Mouse (Mus musculus) CH12.LX (cell line): ENCODE measurements around the gene Patj.

Source experiments
- CTCF ChIP-seq, 2 experiments: IDR thresholded peaks in 1 of 2; conservative IDR thresholded peaks in 1 of 2; 2 replicates each; pipeline ENCODE4 v1.5.1; 2011 to 2012; ENCODE audit warnings: low read depth in 2 of 2, low read length in 2 of 2, improper control_type of control experiment in 1 of 2, inconsistent platforms in 1 of 2, mild to moderate bottlenecking in 1 of 2, moderate library complexity in 1 of 2
- E2F4 ChIP-seq: IDR thresholded peaks from 2 replicates; pipeline ENCODE4 v1.6.1; 2011; ENCODE audit warnings: low read depth, low read length, improper control_type of control experiment; ENCODE audit not compliant: insufficient replicate concordance
- EP300 ChIP-seq: IDR thresholded peaks from 2 replicates; pipeline ENCODE4 v1.6.1; 2011; ENCODE audit warnings: low read length, improper control_type of control experiment
- MAX ChIP-seq: IDR thresholded peaks from 2 replicates; pipeline ENCODE4 v1.6.1; 2011; ENCODE audit warnings: low read length, improper control_type of control experiment
- MAZ ChIP-seq: IDR thresholded peaks from 2 replicates; pipeline ENCODE4 v1.6.1; 2012; ENCODE audit warnings: low read depth, mild to moderate bottlenecking, inconsistent platforms, low read length, improper control_type of control experiment, moderate library complexity
- MXI1 ChIP-seq: IDR thresholded peaks from 2 replicates; pipeline ENCODE4 v1.6.1; 2011; ENCODE audit warnings: mild to moderate bottlenecking, low read depth, low read length, improper control_type of control experiment
- MYC ChIP-seq: IDR thresholded peaks from 2 replicates; pipeline ENCODE4 v1.6.1; 2011; ENCODE audit warnings: low read depth, mild to moderate bottlenecking, improper control_type of control experiment, low read length
- POLR2A ChIP-seq: IDR thresholded peaks from 2 replicates; pipeline ENCODE4 v1.6.1; 2011; ENCODE audit warnings: low read depth, mild to moderate bottlenecking, improper control_type of control experiment, low read length
- RCOR1 ChIP-seq: conservative IDR thresholded peaks from 2 replicates; pipeline ENCODE4 v1.6.1; 2012; ENCODE audit warnings: low read depth, mild to moderate bottlenecking, inconsistent platforms, low read length, improper control_type of control experiment
- USF1 ChIP-seq: IDR thresholded peaks from 2 replicates; pipeline ENCODE4 v1.6.1; 2014; ENCODE audit warnings: low read depth, mild to moderate bottlenecking, inconsistent platforms, low read length, improper control_type of control experiment
- USF2 ChIP-seq: conservative IDR thresholded peaks from 2 replicates; pipeline ENCODE4 v1.6.1; 2011; ENCODE audit warnings: low read depth, low read length, improper control_type of control experiment

GRCm38 (mm10) chr4:98511964-98512743, 116.6 kb downstream of the Patj start:
- TF ChIP-seq MAZ: no peak
- TF ChIP-seq CTCF (conservative IDR thresholded peaks at IDR 0.05 in 1 of 2, IDR thresholded peaks at IDR 0.05 in 1 of 2; ENCODE audit: low read depth in 2 of 2, low read length in 2 of 2): no peak
- no peak for TF ChIP-seq USF2
- no peak for TF ChIP-seq E2F4
- TF ChIP-seq POLR2A: no peak
- no peak for TF ChIP-seq EP300
- TF ChIP-seq MAX: no peak
- no peak for TF ChIP-seq MYC
- TF ChIP-seq RCOR1: no peak
- no peak for TF ChIP-seq MXI1
- TF ChIP-seq USF1: no peak
